Mouse (Mus musculus) left cerebral cortex, postnatal 14 days (tissue): ENCODE results near the gene Zswim4. TPM values are rescaled to one million over a fixed set of nuclear protein-coding genes. Genes with fewer than 3 reads are reported as not detected.
A peak's percentile ranks its signal among the peaks of the same experiment; 100 is the strongest.

Experiments used
- DNase-seq, 2 experiments: peaks; one replicate each; pipeline ENCODE4 v3.0.0; 2021 to 2022; ENCODE audit warnings: low spot score in 2 of 2, mixed read lengths in 1 of 2
- intact Hi-C: fragments of 180-260 bp; cut with DNase I; formaldehyde crosslinking; loops from one replicate; pipeline ENCODE4 v1.15.1; 2025
- long read RNA-seq, 2 experiments: library from polyadenylated mRNA; stranded (forward); transcript quantifications; one replicate each; pipeline ENCODE4 v2.0.0; 2021
- total RNA-seq, 2 experiments: library from RNA; stranded (reverse); gene quantifications; 2 replicates each; pipeline ENCODE4 v1.2.3; 2021

Zswim4 gene
- total RNA-seq: 10 to 100 TPM; 14.1 to 15.0 TPM
- long read RNA-seq, experiment 1, partial matches to known transcripts: 2 of 4 reads
- long read RNA-seq, experiment 1, other reads (novel, unspliced or antisense): 2 of 4 reads
- long read RNA-seq, experiment 2, partial matches to known transcripts: 3 of 4 reads
- long read RNA-seq, experiment 2, other reads (novel, unspliced or antisense): 1 of 4 reads

- peak; percentile 99 for DNase-seq
- intact Hi-C loops: no loop called here
Observed at GRCm38 (mm10) chr8:84236998-84237473, at the start of gene Zswim4. Gene Zswim4 (minus strand): TSS chr8:84237055.

GRCm38 (mm10) chr8:84285665-84286064 lies 48.8 kb upstream of the Zswim4 start:
- intact Hi-C loops: loop anchor here (10.0 kb wide), 1 partner anchor 271 kb away; the partner anchor contains the start of gene 2210011C24Rik
- peak; percentile 22 to 48 for DNase-seq

- intact Hi-C loops: loop anchor here (10.0 kb wide), 1 partner anchor 270 kb away; the partner anchor contains the start of gene 2210011C24Rik
- peak; percentile 21 to 41 for DNase-seq
Observed at GRCm38 (mm10) chr8:84284608-84285063, 47.8 kb upstream of the Zswim4 start.

GRCm38 (mm10) chr8:84280777-84281176 lies 43.9 kb upstream of the Zswim4 start:
- DNase-seq: no peak
- intact Hi-C loops: loop anchor here (10.0 kb wide), 1 partner anchor 266 kb away; the partner anchor contains the start of gene 2210011C24Rik

GRCm38 (mm10) chr8:84276447-84276846 lies 39.6 kb upstream of the Zswim4 start:
- intact Hi-C loops: no loop called here
- no peak for DNase-seq

GRCm38 (mm10) chr8:84273968-84274367 lies 37.1 kb upstream of the Zswim4 start:
- intact Hi-C loops: no loop called here
- DNase-seq: no peak

- intact Hi-C loops: no loop called here
- no peak for DNase-seq
Observed at GRCm38 (mm10) chr8:84272302-84272701, 35.4 kb upstream of the Zswim4 start.

GRCm38 (mm10) chr8:84269950-84270773 lies 33.3 kb upstream of the Zswim4 start, which contains the start of gene Ccdc130:
Gene Ccdc130 (minus strand): TSS chr8:84270380.
- DNase-seq: peak; percentile 100
- intact Hi-C loops: no loop called here

GRCm38 (mm10) chr8:84261098-84261497 lies 24.2 kb upstream of the Zswim4 start:
- DNase-seq: no peak
- intact Hi-C loops: no loop called here

GRCm38 (mm10) chr8:84256822-84257610 lies 20.2 kb upstream of the Zswim4 start, which contains the start of gene Mri1:
Gene Mri1 (minus strand): TSS chr8:84257326.
- DNase-seq: peak; percentile 83
- intact Hi-C loops: no loop called here

GRCm38 (mm10) chr8:84256458-84256821 lies 19.6 kb upstream of the Zswim4 start:
- intact Hi-C loops: no loop called here
- no peak for DNase-seq

- intact Hi-C loops: no loop called here
- DNase-seq: no peak
Observed at GRCm38 (mm10) chr8:84255858-84256257, 19.0 kb upstream of the Zswim4 start.

- DNase-seq: peak; percentile 88
- intact Hi-C loops: no loop called here
Observed at GRCm38 (mm10) chr8:84249257-84250170, 12.7 kb upstream of the Zswim4 start, which contains the start of gene D8Ertd738e. Gene D8Ertd738e (minus strand): TSS chr8:84249719.

- intact Hi-C loops: no loop called here
- DNase-seq: no peak
Observed at GRCm38 (mm10) chr8:84241821-84242220, 5.0 kb upstream of the Zswim4 start.

GRCm38 (mm10) chr8:84241167-84241566 lies 4.3 kb upstream of the Zswim4 start:
- intact Hi-C loops: no loop called here
- DNase-seq: no peak

GRCm38 (mm10) chr8:84237542-84238229 lies 831 bp upstream of the Zswim4 start:
- intact Hi-C loops: no loop called here

GRCm38 (mm10) chr8:84236410-84236997 lies 351 bp downstream of the Zswim4 start:
- no peak for DNase-seq
- intact Hi-C loops: no loop called here

More at GRCm38 (mm10) chr8:84237542-84238229, 831 bp upstream of the Zswim4 start:
- no peak for DNase-seq
